In genomic region chr5:111329782-111330416, GRCm38 (mm10) we compare ENCODE assay signal across 8 mouse cellular contexts. TPM values are rescaled to one million over a fixed set of nuclear protein-coding genes. Genes with fewer than 3 reads are reported as not detected.
DNase-seq lines count a peak whose midpoint lies in the region; ATAC-seq and TF ChIP-seq lines count a peak whose summit lies in the region.

No protein-coding gene starts in this region.

- peaks cover 9 to 21% of the 10 kb centered on the region in 2 experiments for H3K4me1 ChIP-seq in liver, embryonic 14.5 days (replicated peaks; ENCODE audit: control insufficient read depth in 2 of 2, insufficient read depth in 2 of 2, low read length in 1 of 2)

- no peaks in the 10 kb centered on the region for H3K27me3 ChIP-seq in liver, embryonic 14.5 days (ENCODE audit: control insufficient read depth, insufficient read depth, low read length)

- H3K27ac ChIP-seq in liver, embryonic 14.5 days, result peak overlapping the region; percentile 69

- H3K36me3 ChIP-seq in liver, embryonic 14.5 days (replicated peaks; ENCODE audit: control insufficient read depth, insufficient read depth, low read depth), result peaks cover 4% of the 10 kb centered on the region; the same call in 1 of the 2 replicates

- no peak for TF ChIP-seq EP300 in liver, embryonic 14.5 days (IDR thresholded peaks at IDR 0.05; ENCODE audit: low read depth)

- no peak for DNase-seq in frontal cortex, postnatal 14 days (ENCODE audit: low spot score in 2 of 2)
- peak; percentile 28 for DNase-seq in adipocyte (ENCODE audit: low spot score)
- peak; percentile 12 for DNase-seq in heart, postnatal 4 days
- DNase-seq in liver, embryonic 14.5 days (ENCODE audit: low read depth in 3 of 3, low spot score in 3 of 3), result peak in 1 of 3 experiments; percentile 11
- no peak for DNase-seq in urinary bladder, postnatal 14 days (ENCODE audit: low spot score)

- H3K9me3 ChIP-seq in liver, embryonic 14.5 days (ENCODE audit: control insufficient read depth, low read length), result no peaks in the 10 kb centered on the region

- peak; percentile 36; the same call in 1 of the 2 replicates for ATAC-seq in frontal cortex, adult (ENCODE audit: low TSS enrichment)
- ATAC-seq in liver, embryonic 14.5 days (ENCODE audit: insufficient read depth), result peak; percentile 34
- no peak for ATAC-seq in cerebellum, adult (ENCODE audit: insufficient number of reproducible peaks, low FRiP score, low TSS enrichment)
- no peak for ATAC-seq in activated CD4-positive, CD25-positive, alpha-beta regulatory T cell, adult 4 months

- peak overlapping the region; percentile 87 for H3K9ac ChIP-seq in liver, embryonic 14.5 days (replicated peaks)

- peak overlapping the region; percentile 94 for H3K4me2 ChIP-seq in liver, embryonic 14.5 days (ENCODE audit: low read depth)

- TF ChIP-seq CTCF in liver, embryonic 14.5 days (IDR thresholded peaks at IDR 0.05; ENCODE audit: low read depth), result no peak

- H3K4me3 ChIP-seq in liver, embryonic 14.5 days (ENCODE audit: insufficient read depth in 1 of 2, low read depth in 2 of 2, low read length in 2 of 2), result peak overlapping the region; percentile 79 to 94

- 12% methylated on average over 10 of the region's 10 CpGs for WGBS in liver, embryonic 14.5 days (ENCODE audit: insufficient replicate concordance)

RNA-seq across cellular contexts. Expression of gene Pitpnb, which starts 0.7 kb away (rescaled TPM):
- 10 to 100 TPM; 63.4 to 64.7 TPM for total RNA-seq in heart, postnatal 4 days (2021)
- polyA plus RNA-seq in liver, embryonic 14.5 days (2012; rRNA removed), result 23.1 and 23.6 TPM in 2 replicates
- 31.5 and 32.0 TPM in 2 replicates for polyA plus RNA-seq in liver, embryonic 14.5 days (2014; fragmentation: Nextera tagmentation; extraction: Ambion mirVana)
- polyA plus RNA-seq in activated CD4-positive, CD25-positive, alpha-beta regulatory T cell, adult 4 months (2017; shearing (Covaris generic)), result 10 to 100 TPM; 64.5 TPM

Comparison
In these comparisons a context has a peak if more than half of its experiments do, and no peak if none do; other contexts are left out.
1. ATAC-seq: peak in frontal cortex, adult (single experiment) and liver, embryonic 14.5 days (single experiment); none in cerebellum, adult (single experiment) and activated CD4-positive, CD25-positive, alpha-beta regulatory T cell, adult 4 months (single experiment).
2. DNase-seq: peak in adipocyte (single experiment) and heart, postnatal 4 days (single experiment); none in frontal cortex, postnatal 14 days (0 of 2) and urinary bladder, postnatal 14 days (single experiment).